Mouse (Mus musculus) liver, adult 2 months (tissue): Measurements from ENCODE around the gene Gm28035.

Source experiments
- CTCF ChIP-seq: fragments of 200-500 bp; IDR thresholded peaks from 2 replicates; pipeline ENCODE4 v1.5.1; 2011; ENCODE audit warnings: low read depth, low read length, control low read depth
- POLR2A ChIP-seq: fragments of 200-500 bp; IDR thresholded peaks from 2 replicates; pipeline ENCODE4 v1.6.1; 2011; ENCODE audit warnings: low read length, control low read depth; ENCODE audit not compliant: insufficient read depth; ENCODE audit errors: extremely low read depth

- TF ChIP-seq POLR2A (no peak), CTCF (no peak)
These were observed 1.4 kb upstream of the Gm28035 start for GRCm38 (mm10) chr2:30238906-30239465.
